Mouse (Mus musculus) liver, adult 2 months (tissue): Measurements from ENCODE around the gene Pepd. TPM values are rescaled to one million over a fixed set of nuclear protein-coding genes. Genes with fewer than 3 reads are reported as not detected.
A peak's percentile ranks its signal among the peaks of the same experiment; 100 is the strongest.

Experiments
- DNase-seq: peaks from one replicate; pipeline ENCODE4 v3.0.0-alpha.2; 2011; ENCODE audit warnings: low read depth, low spot score; ENCODE audit errors: extremely low read depth
- H3K27ac ChIP-seq: fragments of 200-500 bp; replicated peaks from 2 replicates; pipeline ENCODE4 v1.5.1; 2012; ENCODE audit warnings: low read depth, mild to moderate bottlenecking, control low read depth, inconsistent platforms, low read length; ENCODE audit not compliant: insufficient read depth
- H3K27me3 ChIP-seq: fragments of 200-500 bp; 2 replicates; pipeline ENCODE4 v1.6.1; 2012; ENCODE audit warnings: mild to moderate bottlenecking, moderate library complexity, low read length, inconsistent platforms; ENCODE audit not compliant: control insufficient read depth, insufficient read depth
- H3K36me3 ChIP-seq: fragments of 200-500 bp; 2 replicates; pipeline ENCODE4 v1.6.1; 2012; ENCODE audit warnings: low read length, inconsistent platforms; ENCODE audit not compliant: control insufficient read depth, insufficient read depth
- H3K4me1 ChIP-seq: fragments of 200-500 bp; 2 replicates; pipeline ENCODE4 v1.6.1; 2011; ENCODE audit warnings: low read length; ENCODE audit not compliant: control insufficient read depth, insufficient read depth
- H3K4me3 ChIP-seq: fragments of 200-500 bp; 2 replicates; pipeline ENCODE4 v1.5.1; 2011; ENCODE audit warnings: low read depth, mild to moderate bottlenecking, control low read depth, low read length, moderate library complexity; ENCODE audit not compliant: insufficient read depth
- H3K79me2 ChIP-seq: fragments of 200-500 bp; 2 replicates; pipeline ENCODE4 v1.6.1; 2012; ENCODE audit warnings: inconsistent platforms, mild to moderate bottlenecking, low read length, moderate library complexity; ENCODE audit not compliant: control insufficient read depth, insufficient read depth
- H3K9ac ChIP-seq: fragments of 200-500 bp; 2 replicates; pipeline ENCODE4 v1.6.1; 2012; ENCODE audit warnings: low read depth, mild to moderate bottlenecking, control low read depth, inconsistent platforms, low read length
- CTCF ChIP-seq: fragments of 200-500 bp; IDR thresholded peaks from 2 replicates; pipeline ENCODE4 v1.5.1; 2011; ENCODE audit warnings: low read depth, low read length, control low read depth
- POLR2A ChIP-seq: fragments of 200-500 bp; IDR thresholded peaks from 2 replicates; pipeline ENCODE4 v1.6.1; 2011; ENCODE audit warnings: low read length, control low read depth; ENCODE audit not compliant: insufficient read depth; ENCODE audit errors: extremely low read depth
- WGBS: fragments of 180-500 bp; shearing (Covaris S2); methylation state at CpG from one replicate; pipeline ENCODE4 v1.1.7; 2018; 5-methylcytosine and 5-hydroxymethylcytosine counted together
- polyA plus RNA-seq: library from polyadenylated mRNA; depleted of rRNA; stranded (reverse); fragments of >200 nt; gene quantifications from 2 replicates; pipeline ENCODE4 v1.2.3, GENCODE M21; 2012; rRNA removed
- total RNA-seq: library from RNA; depleted of rRNA; stranded (reverse); fragments of >200 nt; gene quantifications from 2 replicates; pipeline ENCODE4 v1.2.3, GENCODE M21; 2014; rRNA removed

The Pepd gene
- total RNA-seq (63.4 and 71.9 TPM in 2 replicates), polyA plus RNA-seq (71.9 and 76.2 TPM in 2 replicates)

DNA sequence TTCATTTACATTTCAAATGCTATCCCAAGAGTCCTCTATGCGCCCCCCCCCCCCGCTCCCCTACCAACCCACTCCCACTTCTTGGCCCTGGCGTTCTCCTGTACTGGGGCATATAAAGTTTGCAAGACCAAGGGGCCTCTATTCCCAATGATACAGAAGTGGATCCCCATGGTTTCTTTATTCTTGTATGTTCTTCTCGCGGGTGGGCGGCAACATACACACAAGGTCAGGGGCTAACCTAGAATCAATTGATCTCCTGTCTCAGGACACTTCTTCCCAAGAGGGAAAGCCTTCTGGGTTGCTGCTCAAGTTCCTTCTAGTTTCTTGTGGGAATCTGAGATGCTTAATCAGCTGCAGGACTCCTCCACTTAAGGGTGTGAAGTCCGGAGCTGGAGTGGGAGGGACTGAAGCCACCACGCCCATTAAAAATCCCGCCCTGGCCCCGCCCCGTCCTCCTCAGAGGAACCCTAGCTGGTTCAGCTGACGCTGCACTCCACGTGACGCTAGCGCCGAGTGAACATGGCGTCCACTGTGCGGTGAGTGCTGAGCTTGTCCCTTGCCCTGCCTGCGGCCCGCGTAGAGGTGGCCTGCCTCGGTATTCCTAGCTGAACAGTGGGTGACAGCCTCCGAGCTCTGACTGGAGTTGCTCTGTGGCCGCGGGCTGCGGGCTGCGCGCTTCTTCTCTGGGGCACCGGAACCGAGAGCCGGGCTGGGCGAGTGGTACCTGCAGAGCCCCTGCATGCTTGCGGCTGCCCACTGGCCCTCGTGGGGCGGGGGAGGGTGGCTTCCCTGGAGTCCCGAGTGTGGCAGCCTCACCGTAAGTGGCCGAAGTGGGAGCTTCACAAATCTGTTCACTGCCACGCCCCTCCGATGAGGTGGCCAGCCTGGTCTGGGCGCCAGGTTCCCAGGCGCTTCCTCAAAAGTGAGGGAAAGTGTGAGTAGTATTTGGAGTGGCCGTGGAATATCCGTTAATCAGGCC lies at the start of gene Pepd:
Pepd (plus strand) TSS at position 461 of the 979 bp plus-strand sequence.
- peak within 1 kb of the TSS; percentile 90 for H3K4me3 ChIP-seq
- peak within 1 kb of the TSS; percentile 82 for H3K9ac ChIP-seq
- no peaks in the 10 kb centered on the region for H3K27me3 ChIP-seq
- DNase-seq = peak; percentile 83
- no peaks in the 10 kb centered on the region for H3K36me3 ChIP-seq
- WGBS = 9% methylated on average over 44 of the region's 44 CpGs
- peaks cover 6% of the 10 kb centered on the region; the same call in 1 of the 2 replicates for H3K4me1 ChIP-seq
- peak within 1 kb of the TSS; percentile 36; the same call in 1 of the 2 replicates for H3K27ac ChIP-seq
- H3K79me2 ChIP-seq = peaks cover 7% of the 10 kb centered on the region; the same call in 1 of the 2 replicates
- no peak for TF ChIP-seq CTCF
- TF ChIP-seq POLR2A = peak; percentile 75

DNA sequence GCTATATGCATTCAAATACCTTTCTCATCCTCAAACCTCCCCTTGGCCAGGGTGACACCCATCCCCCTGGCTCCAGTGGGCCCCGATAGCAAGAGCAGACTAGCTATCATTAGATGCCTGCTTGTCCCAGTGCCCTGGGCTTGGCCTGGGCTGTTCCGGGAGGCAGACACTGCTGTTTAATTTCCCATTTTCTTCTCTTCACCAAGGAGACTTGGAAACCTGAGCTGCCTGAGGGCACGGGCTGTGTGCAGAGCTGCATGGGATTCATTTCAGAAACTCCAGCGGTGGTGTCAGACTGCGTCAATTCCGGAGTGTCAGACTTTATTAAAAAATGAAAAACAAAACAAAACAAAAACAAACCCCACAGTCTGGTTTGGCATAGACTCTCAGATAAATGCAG lies 44.9 kb upstream of the Pepd start:
- Histone ChIP-seq H3K9ac (no peak overlapping the region), H3K4me3 (no peak overlapping the region), H3K27me3 (no peaks in the 10 kb centered on the region), H3K36me3 (no peaks in the 10 kb centered on the region), H3K79me2 (no peaks in the 10 kb centered on the region), H3K4me1 (no peaks in the 10 kb centered on the region), H3K27ac (no peak overlapping the region)
- no peak for TF ChIP-seq CTCF
- no peak for TF ChIP-seq POLR2A
- 80% methylated on average over 6 of the region's 6 CpGs for WGBS
- DNase-seq = no peak

GRCm38 (mm10) chr7:34869693-34870092 lies 42.5 kb upstream of the Pepd start:
- H3K27ac ChIP-seq = no peak overlapping the region
- H3K4me3 ChIP-seq = no peak overlapping the region
- no peaks in the 10 kb centered on the region for H3K27me3 ChIP-seq
- 84% methylated on average over 13 of the region's 13 CpGs for WGBS
- H3K4me1 ChIP-seq = no peaks in the 10 kb centered on the region
- no peak overlapping the region for H3K9ac ChIP-seq
- TF ChIP-seq POLR2A (no peak), CTCF (no peak)
- no peaks in the 10 kb centered on the region for H3K36me3 ChIP-seq
- H3K79me2 ChIP-seq = no peaks in the 10 kb centered on the region
- DNase-seq = no peak

DNA sequence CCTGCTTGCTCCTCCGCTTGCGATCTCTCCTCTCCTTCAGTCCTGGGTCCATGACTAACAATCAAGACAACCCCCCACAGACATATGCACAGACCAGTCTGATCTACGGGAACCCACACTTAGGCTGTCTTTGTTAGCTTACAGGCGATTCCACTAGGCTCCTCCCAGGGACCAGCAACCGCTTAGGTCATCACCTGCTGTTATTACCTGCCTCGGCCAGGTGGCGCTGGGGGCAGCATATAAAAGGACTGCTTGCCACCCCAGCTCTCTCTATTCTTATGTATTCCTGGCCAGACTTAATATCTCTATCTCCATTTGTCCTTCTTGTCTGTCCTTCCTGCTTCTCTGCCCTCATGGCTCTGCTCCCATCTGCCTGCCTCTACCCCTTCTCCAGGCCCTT lies 35.4 kb upstream of the Pepd start:
- H3K79me2 ChIP-seq = no peaks in the 10 kb centered on the region
- H3K27me3 ChIP-seq = no peaks in the 10 kb centered on the region
- H3K27ac ChIP-seq = no peak overlapping the region
- WGBS = 37% methylated on average over 7 of the region's 7 CpGs
- peak; percentile 17 for DNase-seq
- H3K9ac ChIP-seq = no peak overlapping the region
- H3K4me1 ChIP-seq = no peaks in the 10 kb centered on the region
- TF ChIP-seq CTCF = peak; percentile 56
- no peak for TF ChIP-seq POLR2A
- H3K4me3 ChIP-seq = no peak overlapping the region
- no peaks in the 10 kb centered on the region for H3K36me3 ChIP-seq

- WGBS = 81% methylated on average over 7 of the region's 7 CpGs
- DNase-seq = no peak
- Histone ChIP-seq H3K79me2 (no peaks in the 10 kb centered on the region), H3K27ac (no peak overlapping the region), H3K4me1 (no peaks in the 10 kb centered on the region), H3K4me3 (no peak overlapping the region), H3K27me3 (no peaks in the 10 kb centered on the region), H3K9ac (no peak overlapping the region), H3K36me3 (no peaks in the 10 kb centered on the region)
- no peak for TF ChIP-seq CTCF
- TF ChIP-seq POLR2A = no peak
Measured at GRCm38 (mm10) chr7:34877820-34878219, 34.4 kb upstream of the Pepd start.

- no peak for DNase-seq
- no peak overlapping the region for H3K27ac ChIP-seq
- 72% methylated on average over 6 of the region's 6 CpGs for WGBS
- H3K27me3 ChIP-seq = no peaks in the 10 kb centered on the region
- no peak overlapping the region for H3K9ac ChIP-seq
- no peaks in the 10 kb centered on the region for H3K79me2 ChIP-seq
- H3K4me1 ChIP-seq = no peaks in the 10 kb centered on the region
- H3K36me3 ChIP-seq = no peaks in the 10 kb centered on the region
- H3K4me3 ChIP-seq = no peak overlapping the region
- TF ChIP-seq CTCF (no peak), POLR2A (no peak)
Measured at GRCm38 (mm10) chr7:34888441-34888840, 23.7 kb upstream of the Pepd start.
